Mouse (Mus musculus) bone marrow, adult 2 months (tissue): ENCODE data around the gene Btbd8. TPM values are rescaled to one million over a fixed set of nuclear protein-coding genes. Genes with fewer than 3 reads are reported as not detected.
A peak's percentile ranks its signal among the peaks of the same experiment; 100 is the strongest.

Experiments
- H3K27ac ChIP-seq: fragments of 200-500 bp; 2 replicates; pipeline ENCODE4 v1.5.1; 2012; ENCODE audit warnings: low read depth, mild to moderate bottlenecking, control low read depth, inconsistent platforms, low read length; ENCODE audit not compliant: control insufficient read depth, poor library complexity, insufficient read depth
- H3K4me1 ChIP-seq: fragments of 200-500 bp; 2 replicates; pipeline ENCODE4 v1.6.1; 2011; ENCODE audit warnings: low read length; ENCODE audit not compliant: control insufficient read depth, insufficient read depth
- H3K4me3 ChIP-seq: fragments of 200-500 bp; replicated peaks from 2 replicates; pipeline ENCODE3; 2011; ENCODE audit warnings: mild to moderate bottlenecking, low read depth, low read length, control low read depth; ENCODE audit not compliant: control insufficient read depth
- CTCF ChIP-seq: fragments of 200-500 bp; IDR thresholded peaks from 2 replicates; pipeline ENCODE4 v1.5.1; 2011; ENCODE audit warnings: low read length, control low read depth; ENCODE audit not compliant: control insufficient read depth, insufficient read depth
- POLR2A ChIP-seq: fragments of 200-500 bp; IDR thresholded peaks from 2 replicates; pipeline ENCODE4 v1.6.1; 2011; ENCODE audit warnings: low read depth, mild to moderate bottlenecking, control low read depth, low read length, borderline replicate concordance; ENCODE audit not compliant: control insufficient read depth
- WGBS: fragments of 180-500 bp; shearing (Covaris S2); methylation state at CpG from one replicate; pipeline ENCODE4 v1.1.7; 2018; 5-methylcytosine and 5-hydroxymethylcytosine counted together
- polyA plus RNA-seq: library from polyadenylated mRNA; stranded (reverse); fragments of >200 nt; gene quantifications from 2 replicates; pipeline ENCODE4 v1.2.4, GENCODE M21; 2011; ENCODE audit warnings: low replicate concordance; ENCODE audit not compliant: missing spikeins, insufficient read depth, insufficient read length

The Btbd8 gene
- polyA plus RNA-seq, 1 experiment: 3.5 TPM

DNA sequence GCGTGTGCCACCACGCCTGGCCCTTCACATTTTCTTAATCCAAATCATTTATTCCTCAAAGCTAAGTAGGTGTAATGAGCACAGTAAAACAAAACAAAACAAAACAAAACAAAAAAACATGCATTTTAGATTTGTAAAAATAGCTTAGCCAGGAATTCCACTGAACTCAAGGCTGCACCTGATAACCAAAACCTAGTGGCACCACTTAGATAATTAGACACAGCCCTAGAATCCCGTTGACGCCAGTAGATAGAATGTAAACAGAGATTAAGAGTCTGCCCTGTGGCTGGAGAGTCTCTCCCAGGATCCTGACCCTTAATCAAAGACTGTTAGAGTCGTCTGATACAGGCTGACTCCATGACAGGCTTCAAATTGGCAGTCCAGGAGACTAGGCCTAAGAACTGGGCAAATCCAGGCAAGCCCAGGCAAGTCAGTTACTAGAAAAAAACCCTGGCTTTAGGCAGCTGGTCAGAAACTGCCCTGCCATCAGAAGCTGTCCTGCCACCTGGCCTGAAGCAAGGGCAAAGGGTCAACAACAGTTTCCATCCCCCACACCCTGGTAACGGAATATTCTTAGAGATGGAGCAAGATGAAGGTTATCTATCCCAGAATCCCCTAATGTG lies 1.1 kb upstream of the Btbd8 start:
- WGBS: 82% methylated on average over 6 of the region's 6 CpGs
- Histone ChIP-seq H3K27ac (peak overlapping the region; percentile 36; the same call in 1 of the 2 replicates), H3K4me3 (no peak overlapping the region), H3K4me1 (peaks cover 1% of the 10 kb centered on the region; the same call in 1 of the 2 replicates)
- TF ChIP-seq CTCF: no peak
- no peak for TF ChIP-seq POLR2A

DNA sequence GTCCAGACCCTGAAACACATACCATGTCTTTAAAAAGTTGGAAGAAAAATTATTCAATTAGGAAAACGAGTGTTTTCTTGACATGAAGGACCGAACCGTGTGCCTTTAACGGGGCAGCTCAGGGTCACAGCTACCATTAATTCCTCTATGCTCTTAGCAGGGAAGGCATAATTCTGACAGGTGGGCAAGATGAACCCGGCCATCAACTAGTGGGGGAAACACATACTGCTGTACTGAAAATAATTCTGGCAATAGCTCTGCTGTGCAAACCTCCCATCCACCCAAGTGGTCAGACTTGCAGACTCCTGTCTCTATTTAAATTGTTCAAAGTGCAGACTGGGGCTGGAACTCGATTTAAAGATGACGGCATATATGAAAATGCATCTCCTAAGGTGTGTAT lies 556 bp downstream of the Btbd8 start:
- Histone ChIP-seq H3K4me1 (peaks cover 1% of the 10 kb centered on the region; the same call in 1 of the 2 replicates), H3K27ac (peak overlapping the region; percentile 91), H3K4me3 (peak overlapping the region; percentile 72)
- TF ChIP-seq CTCF (no peak), POLR2A (no peak)
- WGBS: 21% methylated on average over 7 of the region's 7 CpGs

DNA sequence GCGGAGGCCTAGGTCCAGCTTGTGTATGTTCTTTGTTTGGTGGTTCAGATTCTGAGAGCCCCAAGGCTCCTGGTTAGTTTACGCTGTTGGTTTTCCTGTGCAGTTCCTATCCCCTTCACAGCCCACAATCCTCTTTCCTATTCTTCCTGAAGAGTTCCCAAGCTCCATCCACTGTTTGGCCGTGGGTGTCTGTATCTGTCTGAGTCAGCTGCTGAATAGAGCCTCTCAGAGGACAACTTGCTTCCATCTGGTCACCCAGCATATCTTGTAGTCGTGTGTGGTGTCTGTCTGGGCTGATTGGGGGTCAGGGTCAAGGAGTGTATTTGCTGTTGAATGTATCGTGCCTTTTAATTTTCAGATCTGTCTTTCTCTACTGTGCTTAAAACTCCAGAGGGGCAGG lies 4.1 kb downstream of the Btbd8 start:
- 76% methylated on average over 5 of the region's 5 CpGs for WGBS
- Histone ChIP-seq H3K27ac (no peak overlapping the region), H3K4me3 (no peak overlapping the region), H3K4me1 (peaks cover 1% of the 10 kb centered on the region; the same call in 1 of the 2 replicates)
- TF ChIP-seq CTCF: no peak
- no peak for TF ChIP-seq POLR2A

DNA sequence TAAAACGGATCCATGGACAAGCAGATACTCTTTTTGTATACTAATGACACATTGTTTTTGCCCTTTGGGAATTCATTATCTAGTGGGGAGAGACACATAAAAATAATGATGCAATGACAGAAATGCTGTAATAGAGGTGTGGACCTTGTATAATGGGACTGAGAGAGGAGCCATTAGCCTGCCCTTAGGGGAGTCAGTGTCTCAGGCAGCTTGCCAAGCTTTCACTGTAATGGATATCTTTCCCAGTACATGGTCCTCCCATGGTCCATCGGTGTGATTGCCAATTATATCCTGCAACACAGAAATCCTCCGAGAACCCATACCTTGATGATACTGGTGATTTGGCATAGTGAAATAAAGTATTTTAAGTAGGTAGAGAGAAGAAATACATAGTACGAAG lies 6.5 kb downstream of the Btbd8 start:
- H3K4me3 ChIP-seq: no peak overlapping the region
- no peak overlapping the region for H3K27ac ChIP-seq
- TF ChIP-seq CTCF (no peak), POLR2A (no peak)
- 81% methylated on average over 4 of the region's 4 CpGs for WGBS
- H3K4me1 ChIP-seq: no peaks in the 10 kb centered on the region

DNA sequence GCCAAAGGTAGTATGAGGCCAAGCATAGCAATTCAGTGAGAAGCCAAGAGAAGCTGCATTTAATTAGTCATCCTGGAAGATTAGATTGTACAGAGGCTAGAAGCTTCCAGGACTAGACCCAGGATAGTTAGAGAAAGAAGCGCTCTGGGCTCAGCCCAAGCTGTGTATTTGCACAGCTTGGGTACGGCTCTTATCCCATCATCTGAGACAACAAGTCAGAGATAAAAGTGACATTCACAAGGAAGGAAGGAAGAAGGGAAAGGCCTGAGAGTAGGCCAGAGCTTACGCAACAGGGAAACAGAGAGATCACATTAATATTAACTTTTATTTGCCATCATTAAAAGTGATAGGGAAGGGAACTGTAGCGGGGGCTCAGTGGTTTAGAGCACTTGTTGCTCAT lies 10.2 kb downstream of the Btbd8 start:
- WGBS: 89% methylated on average over 4 of the region's 4 CpGs
- Histone ChIP-seq H3K4me3 (no peak overlapping the region), H3K27ac (no peak overlapping the region), H3K4me1 (no peaks in the 10 kb centered on the region)
- TF ChIP-seq POLR2A (no peak), CTCF (no peak)

DNA sequence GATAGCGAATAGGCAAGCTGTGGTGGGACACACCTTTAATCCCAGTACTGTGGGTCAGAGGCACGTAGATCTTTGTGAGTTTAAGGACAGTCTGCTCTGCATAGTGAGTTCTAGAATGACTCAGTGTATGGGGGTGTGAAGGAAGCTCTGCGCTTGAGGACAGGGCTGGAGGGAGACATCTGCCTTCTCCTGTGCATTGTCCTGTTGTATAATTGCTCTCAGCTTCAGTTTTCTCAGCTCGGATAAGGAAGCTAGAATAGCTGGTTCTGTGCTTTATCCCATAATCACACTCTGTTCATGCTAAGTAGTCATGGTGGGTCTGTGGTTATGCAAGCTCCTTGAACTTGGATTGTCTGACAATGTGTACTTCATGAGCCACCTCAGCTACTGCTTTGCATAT lies 11.0 kb downstream of the Btbd8 start:
- TF ChIP-seq POLR2A: no peak
- TF ChIP-seq CTCF: no peak
- H3K27ac ChIP-seq: no peak overlapping the region
- no peaks in the 10 kb centered on the region for H3K4me1 ChIP-seq
- WGBS: 88% methylated on average over 4 of the region's 4 CpGs
- H3K4me3 ChIP-seq: no peak overlapping the region

DNA sequence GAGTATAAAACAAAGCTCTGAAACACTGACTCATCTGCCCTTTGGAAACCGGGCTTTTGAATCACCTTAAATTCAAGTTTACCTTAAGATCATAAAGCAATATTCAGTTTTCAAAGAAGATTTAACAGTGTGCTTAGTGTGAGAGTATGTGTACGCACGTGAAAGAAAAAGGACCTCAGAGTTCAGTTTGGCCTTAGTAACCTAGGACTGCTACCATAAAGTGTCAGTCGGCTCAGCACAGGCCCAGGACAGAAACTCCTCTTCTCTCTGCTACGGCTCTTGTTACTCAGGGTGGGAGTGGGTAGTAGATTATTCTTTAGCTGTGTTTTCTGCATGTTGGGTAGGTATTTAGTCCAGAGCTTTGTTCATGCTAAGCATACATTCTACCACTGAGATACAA lies 11.8 kb downstream of the Btbd8 start:
- TF ChIP-seq POLR2A (no peak), CTCF (no peak)
- Histone ChIP-seq H3K4me1 (no peaks in the 10 kb centered on the region), H3K4me3 (no peak overlapping the region), H3K27ac (no peak overlapping the region)
- 83% methylated on average over 5 of the region's 5 CpGs for WGBS

DNA sequence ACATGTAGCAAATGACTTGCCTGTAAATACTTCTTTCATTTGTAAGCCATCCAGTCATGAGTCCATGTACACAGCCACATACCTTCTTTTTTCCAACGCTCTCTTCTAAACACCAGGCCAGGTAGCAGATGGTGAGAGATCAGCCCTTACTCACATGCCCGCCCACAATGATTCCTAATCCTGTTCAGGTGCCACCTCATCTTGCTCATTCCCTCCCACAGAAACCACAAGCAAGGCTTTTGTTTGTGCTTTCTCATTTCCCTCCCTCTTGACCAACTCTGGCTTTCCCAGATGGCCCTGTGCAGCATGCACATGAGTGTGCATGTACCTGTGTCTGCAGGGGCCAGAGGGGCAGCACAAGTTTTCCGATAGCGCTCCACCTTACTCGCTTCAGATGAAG lies 12.5 kb downstream of the Btbd8 start:
- WGBS: 91% methylated on average over 5 of the region's 5 CpGs

More for the DNA sequence above, 12.5 kb downstream of the Btbd8 start:
- Histone ChIP-seq H3K27ac (no peak overlapping the region), H3K4me1 (no peaks in the 10 kb centered on the region), H3K4me3 (no peak overlapping the region)
- no peak for TF ChIP-seq POLR2A
- no peak for TF ChIP-seq CTCF
